In the genomic region with DNA sequence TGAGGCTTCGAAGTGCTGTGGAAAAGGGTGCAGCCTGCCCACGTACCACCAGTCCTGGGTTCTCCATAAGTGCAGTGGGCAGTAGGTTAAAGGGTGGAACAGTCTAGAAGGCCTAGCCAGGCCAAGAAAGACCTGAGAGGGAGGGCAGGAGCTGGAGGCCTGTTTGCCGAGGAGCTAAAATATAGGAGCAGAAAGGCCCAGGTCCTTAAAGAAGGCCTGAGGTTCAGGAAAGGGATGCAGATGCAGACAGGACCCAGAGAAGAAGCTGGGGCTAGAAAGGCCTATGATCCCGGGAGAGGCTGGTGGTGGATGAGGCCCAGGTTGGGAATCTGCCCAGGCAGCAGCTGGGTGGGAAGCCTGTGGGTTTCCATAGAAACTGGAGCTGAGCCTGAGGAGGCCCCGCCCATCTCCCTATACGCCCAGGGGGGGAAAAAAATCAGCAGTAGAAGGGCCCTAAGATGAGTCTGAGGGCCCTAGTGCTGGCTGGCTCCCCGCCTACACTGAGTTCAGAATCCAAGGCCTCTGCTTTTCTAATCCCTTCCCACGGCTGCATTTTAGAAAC, we compare ENCODE assay signal across 8 mouse cellular contexts. TPM values are rescaled to one million over a fixed set of nuclear protein-coding genes. Genes with fewer than 3 reads are reported as not detected.
DNase-seq lines count a peak whose midpoint lies in the region; ATAC-seq and TF ChIP-seq lines count a peak whose summit lies in the region.

Gene Btbd19, minus strand, starts transcription at position 378 of the 562 bp plus-strand sequence.

- no peak within 1 kb of the TSS for H3K4me2 ChIP-seq in hindbrain, postnatal 0 days (ENCODE audit: low read depth, low read length)

- no peaks in the 10 kb centered on the region for H3K27me3 ChIP-seq in hindbrain, postnatal 0 days (ENCODE audit: insufficient read depth, low read length)

- H3K4me1 ChIP-seq in hindbrain, postnatal 0 days (ENCODE audit: insufficient read depth, low read length) = peaks cover 7% of the 10 kb centered on the region

- TF ChIP-seq CTCF in hindbrain, postnatal 0 days (IDR thresholded peaks at IDR 0.05; ENCODE audit: low read depth) = no peak

- DNase-seq in NIH3T3 (ENCODE audit: low read depth) = peak; percentile 98
- DNase-seq in embryo, embryonic 10.5 days (ENCODE audit: low spot score) = peak; percentile 73
- peak; percentile 79 for DNase-seq in gastrocnemius, postnatal 25 days
- peak; percentile 82 for DNase-seq in hindbrain, postnatal 0 days (ENCODE audit: low spot score)
- peak; percentile 46 to 80 for DNase-seq in left cerebral cortex, adult 8-10 months (ENCODE audit: low spot score in 2 of 2)
- DNase-seq in lung, postnatal 36 days = peak; percentile 64
- peak; percentile 73 for DNase-seq in right cerebral cortex, adult 2 months (ENCODE audit: low spot score in 2 of 2)
- no peak for DNase-seq in spleen, adult 12 weeks (ENCODE audit: low spot score)

- WGBS in hindbrain, postnatal 0 days = 26% methylated on average over 8 of the region's 8 CpGs

- peak; percentile 58 for ATAC-seq in hindbrain, postnatal 0 days

- no peaks in the 10 kb centered on the region for H3K9me3 ChIP-seq in hindbrain, postnatal 0 days (ENCODE audit: low read length)

- H3K9ac ChIP-seq in hindbrain, postnatal 0 days (replicated peaks; ENCODE audit: low read length) = peak within 1 kb of the TSS; percentile 33

- H3K27ac ChIP-seq in hindbrain, postnatal 0 days = peak within 1 kb of the TSS; percentile 80

- peaks cover 30% of the 10 kb centered on the region for H3K36me3 ChIP-seq in hindbrain, postnatal 0 days (ENCODE audit: insufficient read depth, low read length)

- H3K4me3 ChIP-seq in hindbrain, postnatal 0 days (ENCODE audit: low read length) = no peak within 1 kb of the TSS

RNA-seq across cellular contexts. Expression of gene Btbd19, which starts in this region (rescaled TPM):
- 1 to 10 TPM; 2.0 to 3.0 TPM for total RNA-seq in gastrocnemius, postnatal 25 days (2021)
- 7.8 and 9.1 TPM in 2 replicates for total RNA-seq in hindbrain, postnatal 0 days (2014; rRNA removed)
- 4.9 and 5.4 TPM in 2 replicates for polyA plus RNA-seq in hindbrain, postnatal 0 days (2015; fragmentation: Nextera tagmentation; extraction: Ambion mirVana)
- 10 to 100 TPM; 14.1 to 18.8 (median 17.4) TPM for total RNA-seq in left cerebral cortex, adult 8-10 months (2022)
